ENCODE assay signal across 16 mouse cellular contexts in genomic region chr8:123051458-123051857, GRCm38 (mm10). TPM values are rescaled to one million over a fixed set of nuclear protein-coding genes. Genes with fewer than 3 reads are reported as not detected.
DNase-seq lines count a peak whose midpoint lies in the region; ATAC-seq lines count a peak whose summit lies in the region.
"Had no signal": no experiment of that assay in that cellular context is flagged by ENCODE, and none has a peak within 500 bp of the region (broad histone marks: within the 10 kb centered on the region; RNA-seq: fewer than 3 reads in every experiment).

No protein-coding gene starts in this region.

- peak; percentile 51 for DNase-seq in CD4-positive, CD25-positive, alpha-beta regulatory T cell, adult 2 months (ENCODE audit: low read depth, low spot score)
- DNase-seq in kidney, postnatal 14 days: peak; percentile 65
- peak; percentile 55 for DNase-seq in naive thymus-derived CD4-positive, alpha-beta T cell, adult 2 months (ENCODE audit: low read depth)
- DNase-seq in forebrain, embryonic 10.5 days (ENCODE audit: extremely low spot score, low spot score): no peak
- DNase-seq in spleen, postnatal 4 days (ENCODE audit: low spot score in 2 of 2): no peak
- DNase-seq: adrenal gland, adult 2 months; cerebellum, postnatal 36 days; gastrocnemius, postnatal 36 days; layer of hippocampus, adult 9-11 months; left cerebral cortex, postnatal 4 days; thymus, adult 18-20 months had no signal

- H3K4me1 ChIP-seq in forebrain, embryonic 10.5 days: no peaks in the 10 kb centered on the region
- no peaks in the 10 kb centered on the region for H3K4me1 ChIP-seq in midbrain, embryonic 16.5 days (ENCODE audit: control insufficient read depth, insufficient read depth, low read length)
- H3K4me1 ChIP-seq: heart, embryonic 15.5 days had no signal

- no peak overlapping the region for H3K27ac ChIP-seq in forebrain, embryonic 10.5 days
- no peak overlapping the region for H3K27ac ChIP-seq in midbrain, embryonic 16.5 days (ENCODE audit: low read length)
- H3K27ac ChIP-seq: heart, embryonic 15.5 days; hindbrain, embryonic 14.5 days had no signal

- no peaks in the 10 kb centered on the region for H3K27me3 ChIP-seq in forebrain, embryonic 10.5 days (ENCODE audit: poor library complexity, severe bottlenecking)
- H3K27me3 ChIP-seq in midbrain, embryonic 16.5 days (ENCODE audit: control insufficient read depth, insufficient read depth, low read depth, low read length): no peaks in the 10 kb centered on the region
- H3K27me3 ChIP-seq: heart, embryonic 15.5 days had no signal

- no peak overlapping the region for H3K4me2 ChIP-seq in midbrain, embryonic 16.5 days (ENCODE audit: low read length)
- H3K4me2 ChIP-seq: heart, embryonic 15.5 days; hindbrain, embryonic 14.5 days had no signal

- peak; percentile 42 for ATAC-seq in inflammation-experienced regulatory T-cells, adult 6 months
- ATAC-seq in midbrain, embryonic 16.5 days: no peak
- ATAC-seq: lung, postnatal 0 days had no signal

- H3K4me3 ChIP-seq in forebrain, embryonic 10.5 days: no peak overlapping the region
- no peak overlapping the region for H3K4me3 ChIP-seq in midbrain, embryonic 16.5 days (ENCODE audit: low read depth, low read length)
- H3K4me3 ChIP-seq: heart, embryonic 15.5 days had no signal

- no peak overlapping the region for H3K9ac ChIP-seq in midbrain, embryonic 16.5 days (ENCODE audit: low read depth, low read length)
- H3K9ac ChIP-seq: heart, embryonic 15.5 days; hindbrain, embryonic 14.5 days had no signal

- no peaks in the 10 kb centered on the region for H3K36me3 ChIP-seq in forebrain, embryonic 10.5 days (replicated peaks)
- no peaks in the 10 kb centered on the region for H3K36me3 ChIP-seq in midbrain, embryonic 16.5 days (ENCODE audit: control insufficient read depth, insufficient read depth, low read length)
- H3K36me3 ChIP-seq: heart, embryonic 15.5 days had no signal

- WGBS in forebrain, embryonic 10.5 days: 84% methylated on average over 5 of the region's 5 CpGs
- 81% methylated on average over 5 of the region's 5 CpGs for WGBS in midbrain, embryonic 16.5 days

- no peaks in the 10 kb centered on the region for H3K9me3 ChIP-seq in forebrain, embryonic 10.5 days
- H3K9me3 ChIP-seq in midbrain, embryonic 16.5 days (replicated peaks; ENCODE audit: control insufficient read depth, low read length, poor library complexity, severe bottlenecking): no peaks in the 10 kb centered on the region
- H3K9me3 ChIP-seq: heart, embryonic 15.5 days had no signal

RNA-seq across cellular contexts. Expression of gene Ankrd11, which starts 9.4 kb away (rescaled TPM):
- polyA plus RNA-seq in inflammation-experienced regulatory T-cells, adult 6 months (2017; shearing (Covaris generic)): 100 to 1,000 TPM in 1 of 3 experiments, 10 to 100 TPM in 2; 54.0 to 105 (median 84.1) TPM
- 33.4 and 33.8 TPM in 2 replicates for polyA plus RNA-seq in forebrain, embryonic 10.5 days (2016; fragmentation: Nextera tagmentation; extraction: Ambion mirVana)
- 23.2 and 25.8 TPM in 2 replicates for polyA plus RNA-seq in midbrain, embryonic 16.5 days (2015; fragmentation: Nextera tagmentation; extraction: Ambion mirVana)

RNA-seq across cellular contexts. Expression of gene Spg7, which starts 11.3 kb away (rescaled TPM):
- 10 to 100 TPM; 16.5 to 35.2 (median 19.0) TPM for polyA plus RNA-seq in inflammation-experienced regulatory T-cells, adult 6 months (2017; shearing (Covaris generic))
- polyA plus RNA-seq in forebrain, embryonic 10.5 days (2016; fragmentation: Nextera tagmentation; extraction: Ambion mirVana): 53.9 and 56.8 TPM in 2 replicates
- polyA plus RNA-seq in midbrain, embryonic 16.5 days (2015; fragmentation: Nextera tagmentation; extraction: Ambion mirVana): 47.4 and 48.2 TPM in 2 replicates

RNA-seq across cellular contexts. Expression of gene Rpl13, which starts 50.7 kb away (rescaled TPM):
- polyA plus RNA-seq in inflammation-experienced regulatory T-cells, adult 6 months (2017; shearing (Covaris generic)): 1,000 to 10,000 TPM; 1,514 to 2,679 (median 2,672) TPM
- polyA plus RNA-seq in forebrain, embryonic 10.5 days (2016; fragmentation: Nextera tagmentation; extraction: Ambion mirVana): 1,382 and 1,410 TPM in 2 replicates
- 639 and 669 TPM in 2 replicates for polyA plus RNA-seq in midbrain, embryonic 16.5 days (2015; fragmentation: Nextera tagmentation; extraction: Ambion mirVana)

Comparison
In these comparisons a context has a peak if more than half of its experiments do, and no peak if none do; other contexts are left out.
1. DNase-seq: peak in CD4-positive, CD25-positive, alpha-beta regulatory T cell, adult 2 months (single experiment), kidney, postnatal 14 days (single experiment) and naive thymus-derived CD4-positive, alpha-beta T cell, adult 2 months (single experiment); none in forebrain, embryonic 10.5 days (single experiment) and spleen, postnatal 4 days (0 of 2).